Mouse (Mus musculus): ENCODE results near the gene Pmpcb. TPM values are rescaled to one million over a fixed set of nuclear protein-coding genes. Genes with fewer than 3 reads are reported as not detected.
"Not testable (repeated sequence)": the region's sequence is repeated elsewhere in the genome, so short reads cannot be mapped to it uniquely, and the experiment has no call there.

The Pmpcb gene
- polyA plus RNA-seq, 1 experiment, result 34.0 TPM

DNA sequence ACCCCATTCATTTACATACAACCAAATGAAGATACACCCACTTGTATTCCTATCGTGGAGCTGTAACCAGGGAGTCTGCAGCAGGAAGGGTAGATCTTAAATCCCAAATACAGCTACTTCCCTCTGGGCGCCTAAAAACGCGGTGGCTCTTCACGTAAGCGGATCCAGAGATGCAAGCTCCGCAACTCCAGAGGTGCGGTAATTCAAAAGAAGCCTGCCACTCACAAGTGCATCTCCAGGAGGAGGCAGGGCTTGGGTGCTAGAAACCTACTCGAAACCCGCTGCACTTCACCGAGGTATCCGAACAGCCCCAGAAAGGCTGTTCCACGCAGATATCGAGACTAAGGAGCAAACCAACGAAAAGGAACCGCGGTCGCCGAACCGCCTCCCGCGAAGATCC lies 36.0 kb upstream of the Pmpcb start:
- Histone ChIP-seq H3K4me3 (ENCODE audit: control insufficient read depth, insufficient read depth, low read length) (peak overlapping the region; percentile 74), H3K4me1 (replicated peaks; ENCODE audit: control insufficient read depth, insufficient read depth, low read length) (0 out of 2 replicates have a peak, but pooled peaks cover 3% of the 10 kb centered on the region), H3K36me3 (ENCODE audit: control insufficient read depth, insufficient read depth, low read length) (no peaks in the 10 kb centered on the region), H3K27me3 (ENCODE audit: control insufficient read depth, insufficient read depth, low read length) (no peaks in the 10 kb centered on the region), H3K27ac (ENCODE audit: control insufficient read depth, insufficient read depth, low read length) (no peak overlapping the region)
- WGBS, result under 1% methylated on average over 22 of the region's 22 CpGs
- no peak for DNase-seq
- no peak for TF ChIP-seq POLR2A (IDR thresholded peaks at IDR 0.05; ENCODE audit: control insufficient read depth, extremely low read depth, insufficient read depth, low read length, poor library complexity)
- TF ChIP-seq CTCF (IDR thresholded peaks at IDR 0.05; ENCODE audit: borderline replicate concordance, control insufficient read depth, extremely low read depth, insufficient read depth, low read length, poor library complexity), result no peak

GRCm38 (mm10) chr5:21701351-21702008 lies 35.5 kb upstream of the Pmpcb start, which contains the start of gene Napepld:
Napepld (minus strand) TSS chr5:21701396.
- peak; percentile 99 for DNase-seq
- Histone ChIP-seq H3K27ac (ENCODE audit: control insufficient read depth, insufficient read depth, low read length) (no peak within 1 kb of the TSS), H3K4me1 (replicated peaks; ENCODE audit: control insufficient read depth, insufficient read depth, low read length) (0 out of 2 replicates have a peak, but pooled peaks cover 3% of the 10 kb centered on the region), H3K4me3 (ENCODE audit: control insufficient read depth, insufficient read depth, low read length) (peak within 1 kb of the TSS; percentile 74), H3K27me3 (ENCODE audit: control insufficient read depth, insufficient read depth, low read length) (no peaks in the 10 kb centered on the region), H3K36me3 (ENCODE audit: control insufficient read depth, insufficient read depth, low read length) (no peaks in the 10 kb centered on the region)
- peak; percentile 41; the same call in 1 of the 2 replicates for TF ChIP-seq CTCF (IDR thresholded peaks at IDR 0.05; ENCODE audit: borderline replicate concordance, control insufficient read depth, extremely low read depth, insufficient read depth, low read length, poor library complexity)
- TF ChIP-seq POLR2A (IDR thresholded peaks at IDR 0.05; ENCODE audit: control insufficient read depth, extremely low read depth, insufficient read depth, low read length, poor library complexity), result peak; percentile 98
- WGBS, result under 1% methylated on average over 59 of the region's 59 CpGs

DNA sequence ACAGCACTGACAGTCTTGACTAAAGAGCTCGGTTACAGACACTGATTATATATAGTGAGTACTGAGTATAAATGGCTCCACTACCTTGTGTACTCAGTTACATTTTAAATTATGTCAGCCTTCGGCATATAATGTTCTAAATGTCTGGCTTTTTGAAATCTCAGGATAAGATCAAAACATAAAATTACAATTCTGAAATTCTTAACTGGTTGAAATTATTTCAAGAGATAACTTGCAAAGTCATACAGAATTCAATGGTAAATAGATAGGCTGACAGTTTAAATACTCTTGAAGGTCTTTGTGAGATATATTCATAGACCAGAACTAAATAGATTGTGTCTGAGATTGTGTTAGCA lies 35.0 kb upstream of the Pmpcb start:
- TF ChIP-seq CTCF (IDR thresholded peaks at IDR 0.05; ENCODE audit: borderline replicate concordance, control insufficient read depth, extremely low read depth, insufficient read depth, low read length, poor library complexity) (no peak), POLR2A (IDR thresholded peaks at IDR 0.05; ENCODE audit: control insufficient read depth, extremely low read depth, insufficient read depth, low read length, poor library complexity) (no peak)
- DNase-seq, result no peak
- Histone ChIP-seq H3K4me1 (replicated peaks; ENCODE audit: control insufficient read depth, insufficient read depth, low read length) (0 out of 2 replicates have a peak, but pooled peaks cover 3% of the 10 kb centered on the region), H3K36me3 (ENCODE audit: control insufficient read depth, insufficient read depth, low read length) (no peaks in the 10 kb centered on the region), H3K27me3 (ENCODE audit: control insufficient read depth, insufficient read depth, low read length) (no peaks in the 10 kb centered on the region), H3K27ac (ENCODE audit: control insufficient read depth, insufficient read depth, low read length) (no peak overlapping the region), H3K4me3 (ENCODE audit: control insufficient read depth, insufficient read depth, low read length) (peak overlapping the region; percentile 62)
- 75% methylated on average over 2 of the region's 2 CpGs for WGBS

GRCm38 (mm10) chr5:21702873-21703475 lies 34.0 kb upstream of the Pmpcb start:
- no peak for DNase-seq
- no peaks in the 10 kb centered on the region for H3K36me3 ChIP-seq (ENCODE audit: control insufficient read depth, insufficient read depth, low read length)
- H3K27me3 ChIP-seq (ENCODE audit: control insufficient read depth, insufficient read depth, low read length), result no peaks in the 10 kb centered on the region
- 0 out of 2 replicates have a peak, but pooled peaks cover 3% of the 10 kb centered on the region for H3K4me1 ChIP-seq (replicated peaks; ENCODE audit: control insufficient read depth, insufficient read depth, low read length)
- TF ChIP-seq CTCF (IDR thresholded peaks at IDR 0.05; ENCODE audit: borderline replicate concordance, control insufficient read depth, extremely low read depth, insufficient read depth, low read length, poor library complexity) (no peak), POLR2A (IDR thresholded peaks at IDR 0.05; ENCODE audit: control insufficient read depth, extremely low read depth, insufficient read depth, low read length, poor library complexity) (no peak)
- H3K4me3 ChIP-seq (ENCODE audit: control insufficient read depth, insufficient read depth, low read length), result no peak overlapping the region
- no peak overlapping the region for H3K27ac ChIP-seq (ENCODE audit: control insufficient read depth, insufficient read depth, low read length)
- 93% methylated on average over 6 of the region's 6 CpGs for WGBS

DNA sequence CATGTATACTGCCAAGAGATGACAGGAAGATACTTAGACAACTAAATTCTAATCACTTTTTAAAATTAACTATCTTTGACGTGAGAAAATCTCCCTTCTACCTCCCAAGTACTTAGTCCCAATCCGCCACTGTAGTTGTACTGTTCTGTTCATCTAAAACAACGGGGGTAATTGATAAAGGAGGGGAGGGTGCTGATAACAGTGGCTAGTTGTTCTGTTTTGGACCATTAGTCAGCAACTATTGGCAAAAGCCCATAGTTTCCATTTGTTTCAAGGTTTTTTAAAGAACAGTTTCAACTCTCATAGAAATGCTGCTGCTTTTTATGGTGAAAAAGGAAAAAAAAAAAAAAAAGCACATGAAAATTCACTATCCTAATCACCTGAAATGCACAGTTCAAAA lies 33.2 kb upstream of the Pmpcb start:
- Histone ChIP-seq H3K4me3 (ENCODE audit: control insufficient read depth, insufficient read depth, low read length) (no peak overlapping the region), H3K27me3 (ENCODE audit: control insufficient read depth, insufficient read depth, low read length) (no peaks in the 10 kb centered on the region), H3K36me3 (ENCODE audit: control insufficient read depth, insufficient read depth, low read length) (no peaks in the 10 kb centered on the region), H3K27ac (ENCODE audit: control insufficient read depth, insufficient read depth, low read length) (no peak overlapping the region), H3K4me1 (replicated peaks; ENCODE audit: control insufficient read depth, insufficient read depth, low read length) (0 out of 2 replicates have a peak, but pooled peaks cover 3% of the 10 kb centered on the region)
- 95% methylated on average over 3 of the region's 3 CpGs for whole genome bisulfite sequencing
- no peak for TF ChIP-seq POLR2A (IDR thresholded peaks at IDR 0.05; ENCODE audit: control insufficient read depth, extremely low read depth, insufficient read depth, low read length, poor library complexity)
- no peak for TF ChIP-seq CTCF (IDR thresholded peaks at IDR 0.05; ENCODE audit: borderline replicate concordance, control insufficient read depth, extremely low read depth, insufficient read depth, low read length, poor library complexity)
- no peak for DNase-seq

DNA sequence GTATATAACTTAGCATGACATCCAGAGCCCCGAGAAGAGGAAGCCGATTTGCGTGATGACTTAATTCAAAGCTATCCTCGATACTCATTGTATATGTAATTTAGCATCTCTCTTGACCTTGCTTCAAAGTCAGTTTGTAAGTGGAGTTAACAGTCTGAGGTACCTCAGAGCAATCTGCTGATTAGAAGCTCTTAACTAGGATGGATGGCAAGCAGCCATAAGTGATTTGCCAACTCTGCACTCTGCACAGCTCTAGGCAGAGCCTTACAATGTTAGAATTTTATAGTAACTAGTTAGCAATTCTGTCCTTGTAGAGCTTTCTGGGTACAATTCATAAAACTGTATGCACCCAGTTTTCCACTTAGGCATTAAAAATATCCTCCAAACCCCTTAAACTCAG lies 30.4 kb upstream of the Pmpcb start:
- 97% methylated on average over 4 of the region's 4 CpGs for WGBS
- Histone ChIP-seq H3K36me3 (ENCODE audit: control insufficient read depth, insufficient read depth, low read length) (no peaks in the 10 kb centered on the region), H3K4me1 (replicated peaks; ENCODE audit: control insufficient read depth, insufficient read depth, low read length) (no peaks in the 10 kb centered on the region), H3K27me3 (ENCODE audit: control insufficient read depth, insufficient read depth, low read length) (no peaks in the 10 kb centered on the region), H3K4me3 (ENCODE audit: control insufficient read depth, insufficient read depth, low read length) (no peak overlapping the region), H3K27ac (ENCODE audit: control insufficient read depth, insufficient read depth, low read length) (no peak overlapping the region)
- no peak for DNase-seq
- TF ChIP-seq CTCF (IDR thresholded peaks at IDR 0.05; ENCODE audit: borderline replicate concordance, control insufficient read depth, extremely low read depth, insufficient read depth, low read length, poor library complexity) (no peak), POLR2A (IDR thresholded peaks at IDR 0.05; ENCODE audit: control insufficient read depth, extremely low read depth, insufficient read depth, low read length, poor library complexity) (no peak)

DNA sequence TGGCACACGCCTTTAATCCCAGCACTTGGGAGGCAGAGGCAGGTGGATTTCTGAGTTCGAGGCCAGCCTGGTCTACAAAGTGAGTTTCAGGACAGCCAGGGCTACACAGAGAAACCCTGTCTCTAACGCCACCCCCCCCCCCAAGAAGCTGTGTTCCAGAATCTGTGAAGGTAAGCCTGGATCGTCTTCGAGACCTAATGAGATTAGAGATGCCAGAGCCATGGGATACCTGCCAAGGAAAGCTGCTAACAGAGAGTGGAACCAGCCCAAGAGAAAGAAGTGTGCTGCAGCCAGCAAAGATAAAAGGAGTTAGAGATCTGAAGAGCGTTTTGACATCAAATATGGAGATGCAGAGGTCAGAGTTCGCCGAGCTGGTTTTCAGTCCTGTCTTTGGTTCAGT lies 28.9 kb upstream of the Pmpcb start:
- H3K36me3 ChIP-seq (ENCODE audit: control insufficient read depth, insufficient read depth, low read length); H3K4me3 ChIP-seq (ENCODE audit: control insufficient read depth, insufficient read depth, low read length); H3K27me3 ChIP-seq (ENCODE audit: control insufficient read depth, insufficient read depth, low read length); DNase-seq; H3K27ac ChIP-seq (ENCODE audit: control insufficient read depth, insufficient read depth, low read length); H3K4me1 ChIP-seq (replicated peaks; ENCODE audit: control insufficient read depth, insufficient read depth, low read length): not testable (repeated sequence)
- 92% methylated on average over 8 of the region's 8 CpGs for WGBS

Measured in thymus, adult 2 months (tissue).